Mouse (Mus musculus) lung, postnatal 0 days (tissue): Measurements from ENCODE around the gene Lcp2.

ENCODE experiments used
- CTCF ChIP-seq: IDR thresholded peaks from 2 replicates; pipeline ENCODE4 v1.5.1; 2016; ENCODE audit warnings: antibody characterized with exemption, mild to moderate bottlenecking
- EP300 ChIP-seq: IDR thresholded peaks from 2 replicates; pipeline ENCODE4 v1.6.1; 2016; ENCODE audit warnings: antibody characterized with exemption, mild to moderate bottlenecking, control low read depth

DNA sequence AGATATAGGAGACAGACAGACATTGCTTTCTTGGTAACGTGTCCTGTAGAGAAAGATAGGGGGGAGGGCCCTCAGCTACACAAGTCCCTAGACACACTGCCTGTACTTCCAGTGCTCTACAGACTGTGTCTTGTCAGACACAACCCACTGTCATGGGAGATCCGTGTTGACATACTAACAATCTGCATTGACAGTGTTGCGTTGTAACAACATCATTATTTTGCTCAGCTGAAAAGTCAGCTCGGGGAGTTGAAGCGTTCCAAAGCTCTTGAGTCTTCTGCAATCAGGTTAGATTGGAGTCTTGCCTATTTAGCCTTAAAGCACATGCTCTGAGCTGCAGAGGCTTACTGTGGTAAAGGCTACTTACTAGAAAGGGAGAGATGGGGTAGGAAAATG is 820 bp downstream of the Lcp2 start:
- TF ChIP-seq EP300 (no peak), CTCF (no peak)
